Mouse (Mus musculus) embryo, embryonic 10 days (tissue): ENCODE results near the gene Wfdc1.
A peak's percentile ranks its signal among the peaks of the same experiment; 100 is the strongest.

Experiments
- DNase-seq: peaks from one replicate; pipeline ENCODE4 v3.0.0-alpha.2; 2015; ENCODE audit warnings: low spot score

Wfdc1 gene

DNA sequence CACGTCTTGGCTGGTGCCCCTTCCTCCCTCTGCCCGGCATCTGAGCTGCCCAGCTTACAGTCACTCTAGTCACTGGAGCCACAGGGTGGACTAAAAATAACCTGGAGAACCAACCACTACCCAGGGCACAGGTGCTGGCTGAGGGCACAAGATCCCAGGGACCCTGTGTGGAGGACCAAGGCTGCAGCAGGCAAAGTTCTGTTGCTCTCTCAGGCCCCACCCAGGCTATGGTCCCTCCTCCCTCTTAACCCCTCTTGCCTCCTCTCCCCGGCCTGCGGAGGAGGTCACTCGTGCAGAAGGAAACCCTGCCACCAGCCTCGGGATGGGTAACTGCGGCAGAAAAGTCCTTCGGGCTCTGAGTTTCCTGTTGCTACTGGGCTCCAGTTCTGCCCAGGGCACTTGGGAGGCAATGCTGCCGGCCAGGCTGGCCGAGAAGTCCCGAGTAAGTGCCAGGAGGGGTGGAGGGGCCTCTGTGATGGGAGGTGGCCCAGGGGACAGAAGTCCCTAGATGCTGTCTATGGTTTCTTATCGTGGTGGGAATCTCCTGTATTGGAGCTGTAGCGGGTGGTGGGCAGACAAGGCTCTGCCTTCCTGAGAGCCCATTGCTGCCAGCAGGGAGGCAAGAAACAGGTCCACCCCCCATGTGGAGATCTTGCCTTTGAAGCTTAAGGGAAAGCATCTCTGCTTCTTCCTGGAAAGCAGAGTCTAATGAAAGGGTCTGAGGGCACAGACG, at the start of gene Wfdc1:
TSS of gene Wfdc1 (plus strand) at position 147 of the 733 bp plus-strand sequence.
- peak; percentile 29 for DNase-seq

- DNase-seq, result no peak
Observed at GRCm38 (mm10) chr8:119616811-119617210, 49.4 kb upstream of the Wfdc1 start.

DNA sequence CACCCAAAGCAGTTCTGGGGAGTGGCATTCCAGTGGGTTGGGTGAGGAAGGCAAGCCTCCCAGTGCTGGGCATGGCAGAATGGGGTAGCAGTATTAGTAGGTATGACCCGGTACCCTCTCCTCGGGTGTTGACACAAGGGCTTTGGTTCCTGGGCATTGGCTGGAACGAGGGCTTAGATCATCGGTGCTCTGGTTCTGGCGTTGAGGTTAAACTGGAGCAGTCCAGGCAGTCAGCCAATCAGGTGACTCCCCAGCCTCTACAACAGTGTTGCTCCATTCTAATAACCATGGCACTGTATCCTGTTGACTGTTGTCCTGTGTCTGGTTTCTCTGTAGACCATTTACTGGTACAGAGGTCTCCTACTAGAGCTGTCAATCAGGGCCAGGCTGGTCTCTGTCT, 48.6 kb upstream of the Wfdc1 start:
- DNase-seq, result no peak

GRCm38 (mm10) chr8:119618887-119619286, 47.3 kb upstream of the Wfdc1 start:
- no peak for DNase-seq

DNA sequence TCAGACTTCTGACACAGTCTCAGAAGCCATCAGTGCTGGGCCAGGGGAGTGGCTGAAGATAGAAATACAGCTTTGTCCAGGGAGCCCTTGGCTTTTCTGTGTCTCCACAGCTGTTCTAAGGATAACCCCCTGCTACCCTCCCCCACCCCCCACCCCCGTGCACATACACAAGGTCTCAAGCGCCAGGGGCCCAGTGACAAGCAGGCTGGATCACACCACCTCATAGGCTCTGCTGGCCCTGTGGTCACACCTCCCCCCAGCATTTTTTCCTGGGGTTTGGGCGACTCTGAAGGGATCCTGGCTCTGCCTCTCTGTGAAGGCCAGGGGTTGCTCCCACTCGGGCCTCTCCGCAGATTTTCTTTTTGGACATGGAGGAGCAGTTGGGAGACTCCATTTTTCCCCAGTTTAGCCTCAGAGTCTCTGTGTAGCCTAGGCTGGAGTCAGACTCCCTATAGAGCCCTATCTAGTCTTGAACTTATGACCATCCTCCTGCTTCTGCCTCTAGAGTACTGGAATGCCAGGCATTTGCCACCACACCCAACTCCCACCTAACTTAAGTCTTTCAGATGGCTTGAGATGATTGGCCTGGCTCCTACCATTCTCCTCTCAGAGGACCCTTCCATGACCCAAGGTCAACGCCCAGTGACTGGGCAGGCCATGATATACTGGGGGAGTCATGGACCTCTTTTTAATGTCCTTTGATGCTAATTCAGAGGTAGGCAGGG, 45.9 kb upstream of the Wfdc1 start:
- DNase-seq, result no peak

DNA sequence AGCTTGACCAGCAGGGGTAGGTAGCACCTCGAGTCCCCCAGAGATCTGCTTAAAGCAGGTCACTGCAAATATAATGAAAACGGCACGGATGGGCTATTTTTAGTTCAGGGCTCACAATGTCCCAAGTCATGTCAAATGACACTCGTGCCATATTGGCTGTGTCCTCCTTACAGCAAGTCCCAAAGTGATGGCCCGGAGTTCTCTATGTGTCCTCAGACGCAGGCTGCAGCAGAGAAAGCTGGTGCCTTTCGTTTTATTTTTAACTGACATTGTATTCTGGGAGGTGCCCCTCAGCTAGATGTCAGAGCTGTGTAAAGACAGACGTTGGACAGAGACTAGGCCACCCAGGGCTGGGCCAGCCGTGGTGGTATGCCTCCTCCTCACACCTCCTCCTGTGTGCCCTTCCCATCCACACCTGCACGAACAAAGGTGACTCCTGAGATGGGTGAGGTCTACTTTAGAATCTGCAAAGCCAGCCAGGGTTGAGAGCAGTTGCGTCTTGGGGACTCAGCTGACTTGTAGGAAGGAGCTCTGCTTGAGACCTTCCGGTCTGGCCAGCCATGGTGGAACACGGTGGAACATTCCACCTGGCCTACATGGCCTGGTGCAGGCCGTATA, 45.2 kb upstream of the Wfdc1 start:
- DNase-seq, result no peak

GRCm38 (mm10) chr8:119622555-119622954, 43.6 kb upstream of the Wfdc1 start:
- DNase-seq, result no peak

- no peak for DNase-seq
Observed at GRCm38 (mm10) chr8:119623061-119623460, 43.1 kb upstream of the Wfdc1 start.

DNA sequence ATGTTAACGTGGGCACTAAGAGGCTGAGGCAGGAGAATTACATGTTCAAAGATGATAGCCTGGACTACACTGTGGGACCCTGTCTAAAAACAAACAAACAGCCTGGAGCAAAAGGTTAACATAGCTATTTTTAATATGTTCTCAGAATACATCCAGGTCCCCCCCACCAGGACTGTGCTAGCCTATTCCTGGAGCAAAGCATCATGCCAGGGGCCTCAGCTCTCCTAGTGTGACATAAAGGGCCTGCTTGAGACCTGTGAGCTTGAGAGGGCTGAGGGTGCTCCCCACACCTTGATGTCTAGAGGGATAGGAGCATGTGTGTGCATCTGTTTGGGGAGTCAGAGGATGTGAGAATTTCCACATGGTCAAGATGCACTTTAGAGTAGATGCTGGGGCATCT, 42.4 kb upstream of the Wfdc1 start:
- DNase-seq, result no peak

- no peak for DNase-seq
Observed at GRCm38 (mm10) chr8:119624916-119625315, 41.2 kb upstream of the Wfdc1 start.

DNA sequence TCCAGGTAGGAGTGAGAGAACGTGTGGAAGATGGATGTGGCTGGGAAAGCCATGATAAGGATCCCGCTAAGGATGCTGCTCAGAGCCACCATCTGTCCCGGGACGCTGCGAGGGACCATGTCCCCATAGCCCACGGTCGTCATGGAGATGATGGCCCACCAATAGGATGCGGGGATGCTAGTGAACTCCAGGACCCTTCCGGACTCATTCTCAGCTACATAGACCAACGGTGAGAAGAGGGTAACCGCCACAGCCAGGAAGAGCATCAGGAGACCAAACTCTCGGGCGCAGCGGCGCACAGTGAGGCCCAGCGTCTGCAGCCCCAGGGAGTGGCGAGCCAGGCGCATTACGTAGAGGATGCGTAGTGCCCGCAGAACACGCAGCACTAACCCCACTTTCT, 40.4 kb upstream of the Wfdc1 start:
- DNase-seq, result no peak

- DNase-seq, result no peak
Observed at GRCm38 (mm10) chr8:119627199-119627598, 39.0 kb upstream of the Wfdc1 start.

DNA sequence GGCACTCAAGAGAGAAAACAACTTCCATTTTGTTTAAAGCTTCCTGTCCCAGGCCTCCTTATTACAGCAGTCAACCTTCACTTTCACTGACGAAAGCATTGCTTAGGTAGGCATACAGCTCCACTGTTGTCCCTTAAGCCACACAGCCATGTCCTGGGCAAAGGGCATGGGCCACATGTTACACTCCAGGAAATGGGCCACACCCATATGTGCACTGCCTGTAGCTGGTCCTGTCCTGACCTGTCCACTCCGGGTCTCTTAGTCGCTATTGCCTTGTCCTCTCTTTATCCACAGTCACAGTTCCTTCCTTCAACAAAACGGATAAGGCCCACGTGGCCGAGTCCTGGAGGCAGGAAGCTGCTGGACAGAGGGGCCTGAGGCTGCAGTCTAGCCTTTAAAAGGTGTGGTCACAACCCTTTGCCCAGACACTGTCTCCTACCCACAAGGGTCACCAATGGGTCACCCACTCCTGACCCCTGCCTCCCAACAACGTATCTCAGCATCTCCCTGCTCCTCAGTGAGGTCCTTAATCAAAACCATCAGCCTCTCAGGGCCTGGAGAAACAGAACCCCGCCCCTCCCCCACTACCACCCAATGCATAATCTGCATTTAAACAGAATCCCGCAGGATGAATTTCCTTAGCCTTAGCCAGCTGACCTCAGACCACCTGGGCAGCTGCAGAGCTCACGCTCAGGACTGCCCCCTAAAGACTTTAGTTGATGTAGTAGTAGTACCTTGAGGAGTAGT, 38.4 kb upstream of the Wfdc1 start:
- DNase-seq, result peak; percentile 71

DNA sequence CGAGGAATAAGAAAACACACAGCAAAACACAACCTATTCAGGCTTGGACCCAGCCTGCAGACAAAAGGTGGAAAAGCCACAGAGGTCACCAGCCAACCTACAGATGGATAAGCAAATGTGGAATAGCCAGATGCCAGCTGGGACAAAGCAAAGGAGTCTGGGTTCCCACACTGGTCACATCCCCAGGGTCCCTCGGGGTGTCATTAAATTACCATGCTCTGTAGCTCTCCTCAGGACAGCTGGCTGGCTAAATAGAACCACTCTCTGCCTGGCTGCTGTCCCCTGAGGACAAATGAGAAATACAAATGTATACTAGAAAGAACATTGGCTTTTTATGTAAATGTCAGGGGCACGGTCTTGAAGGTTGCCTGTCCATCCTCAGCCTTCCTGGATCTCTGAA, 35.3 kb upstream of the Wfdc1 start:
- peak; percentile 40 for DNase-seq

GRCm38 (mm10) chr8:119632246-119632645, 33.9 kb upstream of the Wfdc1 start:
- no peak for DNase-seq

- DNase-seq, result no peak
Observed at GRCm38 (mm10) chr8:119632909-119633308, 33.3 kb upstream of the Wfdc1 start.

GRCm38 (mm10) chr8:119634616-119635336, 31.4 kb upstream of the Wfdc1 start:
- DNase-seq, result peak; percentile 55

DNA sequence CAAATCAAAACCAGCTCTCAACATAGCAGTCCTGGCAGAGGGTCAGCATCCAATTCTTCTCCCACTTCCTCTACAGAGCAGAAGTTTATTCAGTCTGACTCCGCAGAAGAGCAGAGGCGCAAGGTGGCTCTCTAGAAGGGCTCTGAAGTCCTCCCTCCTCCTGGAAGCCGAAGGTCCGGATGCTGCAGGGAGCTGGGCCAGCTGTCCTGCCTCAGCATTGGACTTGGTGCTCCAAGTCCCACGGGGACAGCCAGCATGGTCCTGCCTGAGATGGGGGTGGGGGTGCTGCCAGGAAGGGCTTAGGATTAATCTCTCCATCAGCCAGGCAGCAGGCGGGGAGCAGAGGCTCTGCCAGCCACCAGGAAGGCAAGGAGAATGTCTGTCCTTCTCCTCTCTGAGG, 30.8 kb upstream of the Wfdc1 start, which contains the start of gene Kcng4:
TSS of gene Kcng4 (minus strand) at position 303 of the 400 bp plus-strand sequence.
- no peak for DNase-seq

GRCm38 (mm10) chr8:119635958-119636357, 30.2 kb upstream of the Wfdc1 start:
- no peak for DNase-seq

DNA sequence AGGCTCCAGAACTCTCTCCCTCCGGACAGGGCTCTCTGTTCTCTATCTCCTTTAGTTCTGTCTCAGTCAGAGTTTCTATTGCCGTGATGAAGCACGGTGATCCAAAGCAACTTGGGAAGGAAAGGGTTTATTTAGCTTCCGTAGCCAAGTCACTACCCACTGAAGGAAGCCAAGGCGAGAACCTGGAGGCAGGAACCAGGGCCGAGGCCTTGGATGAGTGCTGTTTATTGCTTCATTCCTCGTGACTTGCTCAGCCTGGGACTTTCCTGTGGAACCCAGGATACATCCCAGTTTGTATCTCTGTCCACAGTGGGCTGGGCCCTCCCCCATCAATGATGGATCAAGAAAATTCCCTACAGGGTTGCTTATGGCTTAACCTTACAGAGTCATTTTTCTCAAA, 29.4 kb upstream of the Wfdc1 start:
- DNase-seq, result no peak

DNA sequence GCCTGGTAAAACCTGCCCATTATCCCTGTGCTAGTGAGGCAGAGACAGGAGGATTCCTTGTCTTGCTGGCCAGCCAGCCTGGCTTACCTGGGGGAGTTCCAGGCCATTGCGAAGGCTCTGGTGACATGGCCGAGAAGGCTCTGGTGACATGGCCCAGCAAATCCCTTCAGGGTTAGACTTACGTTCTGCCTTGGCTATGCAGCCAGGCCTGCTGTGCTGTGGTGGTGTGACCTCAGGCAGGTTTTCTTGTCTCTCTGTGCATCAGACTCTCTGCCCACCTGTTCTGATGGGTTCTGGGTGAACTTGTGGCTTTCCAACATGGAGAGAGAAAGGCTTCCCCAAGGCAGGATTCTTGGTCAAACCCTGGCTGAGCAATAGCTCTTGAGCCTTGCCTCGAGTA, 28.8 kb upstream of the Wfdc1 start:
- DNase-seq, result no peak

DNA sequence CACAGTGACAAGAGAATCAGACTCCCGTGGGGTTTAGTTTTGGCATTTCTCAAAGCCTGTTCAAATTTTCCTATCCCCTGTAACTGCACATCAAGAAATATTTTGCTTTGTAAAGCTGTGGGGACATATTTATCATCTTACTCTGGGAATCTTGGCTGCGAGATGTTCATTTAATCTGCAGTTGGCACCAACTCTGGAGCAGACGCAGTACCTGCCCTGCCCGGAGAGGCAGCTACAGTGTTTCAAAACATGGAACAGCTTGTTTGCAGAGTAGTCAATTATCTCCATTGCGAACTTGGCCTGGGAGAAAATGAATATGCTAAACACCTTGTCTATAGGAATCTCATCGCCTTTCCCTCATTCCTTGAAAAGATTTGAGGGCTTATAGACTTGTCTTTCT, 27.9 kb upstream of the Wfdc1 start:
- no peak for DNase-seq
